Mouse (Mus musculus): ENCODE data around the gene Limch1. TPM values are rescaled to one million over a fixed set of nuclear protein-coding genes. Genes with fewer than 3 reads are reported as not detected.

The Limch1 gene
- polyA plus RNA-seq, 1 experiment = 5.0 TPM

DNA sequence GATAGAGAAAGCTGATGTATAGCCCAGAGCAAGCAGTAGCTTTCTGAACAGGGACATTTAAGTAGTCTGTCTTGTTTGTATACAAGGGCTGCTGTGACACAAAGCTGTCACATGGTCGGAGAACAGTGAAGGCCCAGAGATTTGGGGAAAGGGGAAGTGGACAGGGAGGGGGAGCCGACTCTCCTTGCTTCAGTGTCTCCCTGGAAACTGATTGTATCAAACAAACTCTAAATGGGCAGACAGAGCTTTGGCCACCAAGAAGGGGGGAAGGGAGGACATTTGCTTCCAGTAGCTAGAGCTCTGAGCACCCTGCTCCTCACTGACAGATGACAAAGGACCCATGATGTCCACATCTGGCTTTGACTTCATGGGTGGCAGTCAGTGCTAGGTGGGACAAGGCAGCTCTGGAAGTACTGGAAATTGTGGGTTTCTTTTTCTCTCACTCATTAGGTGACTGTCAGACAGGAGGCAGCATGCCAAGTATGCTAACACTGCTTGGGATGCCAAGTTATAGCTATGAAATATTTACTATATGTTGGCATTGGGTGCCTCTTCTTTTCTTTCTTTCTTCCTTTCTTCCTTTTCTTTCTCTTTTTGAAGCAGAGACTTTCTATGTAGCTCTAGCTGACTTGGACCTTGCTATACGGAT is 5.8 kb downstream of the Limch1 start:
- no peak overlapping the region for H3K27ac ChIP-seq (ENCODE audit: control insufficient read depth, insufficient read depth, low read length)
- no peak for DNase-seq
- H3K4me1 ChIP-seq (replicated peaks; ENCODE audit: control insufficient read depth, insufficient read depth, low read length) = no peaks in the 10 kb centered on the region
- H3K4me3 ChIP-seq (ENCODE audit: control insufficient read depth, insufficient read depth, low read length) = no peak overlapping the region
- TF ChIP-seq POLR2A (IDR thresholded peaks at IDR 0.05; ENCODE audit: control insufficient read depth, extremely low read depth, insufficient read depth, low read length, poor library complexity) (no peak), CTCF (IDR thresholded peaks at IDR 0.05; ENCODE audit: borderline replicate concordance, control insufficient read depth, extremely low read depth, insufficient read depth, low read length, poor library complexity) (no peak)
- no peaks in the 10 kb centered on the region for H3K27me3 ChIP-seq (ENCODE audit: control insufficient read depth, insufficient read depth, low read length)
- H3K36me3 ChIP-seq (ENCODE audit: control insufficient read depth, insufficient read depth, low read length) = no peaks in the 10 kb centered on the region
- 36% methylated on average over 3 of the region's 3 CpGs for WGBS

- DNase-seq = no peak
- Histone ChIP-seq H3K27me3 (ENCODE audit: control insufficient read depth, insufficient read depth, low read length) (no peaks in the 10 kb centered on the region), H3K4me1 (replicated peaks; ENCODE audit: control insufficient read depth, insufficient read depth, low read length) (no peaks in the 10 kb centered on the region), H3K27ac (ENCODE audit: control insufficient read depth, insufficient read depth, low read length) (no peak overlapping the region), H3K4me3 (ENCODE audit: control insufficient read depth, insufficient read depth, low read length) (no peak overlapping the region), H3K36me3 (ENCODE audit: control insufficient read depth, insufficient read depth, low read length) (no peaks in the 10 kb centered on the region)
- TF ChIP-seq CTCF (IDR thresholded peaks at IDR 0.05; ENCODE audit: borderline replicate concordance, control insufficient read depth, extremely low read depth, insufficient read depth, low read length, poor library complexity) (no peak), POLR2A (IDR thresholded peaks at IDR 0.05; ENCODE audit: control insufficient read depth, extremely low read depth, insufficient read depth, low read length, poor library complexity) (no peak)
- 93% methylated on average over 9 of the region's 9 CpGs for WGBS
These were observed 8.0 kb downstream of the Limch1 start for GRCm38 (mm10) chr5:66753620-66754019.

GRCm38 (mm10) chr5:66756821-66757705 is 11.4 kb downstream of the Limch1 start:
- no peak overlapping the region for H3K4me3 ChIP-seq (ENCODE audit: control insufficient read depth, insufficient read depth, low read length)
- H3K36me3 ChIP-seq (ENCODE audit: control insufficient read depth, insufficient read depth, low read length) = no peaks in the 10 kb centered on the region
- 73% methylated on average over 10 of the region's 10 CpGs for WGBS
- H3K27me3 ChIP-seq (ENCODE audit: control insufficient read depth, insufficient read depth, low read length) = no peaks in the 10 kb centered on the region
- no peaks in the 10 kb centered on the region for H3K4me1 ChIP-seq (replicated peaks; ENCODE audit: control insufficient read depth, insufficient read depth, low read length)
- DNase-seq = no peak
- TF ChIP-seq POLR2A (IDR thresholded peaks at IDR 0.05; ENCODE audit: control insufficient read depth, extremely low read depth, insufficient read depth, low read length, poor library complexity) (no peak), CTCF (IDR thresholded peaks at IDR 0.05; ENCODE audit: borderline replicate concordance, control insufficient read depth, extremely low read depth, insufficient read depth, low read length, poor library complexity) (no peak)
- H3K27ac ChIP-seq (ENCODE audit: control insufficient read depth, insufficient read depth, low read length) = no peak overlapping the region

DNA sequence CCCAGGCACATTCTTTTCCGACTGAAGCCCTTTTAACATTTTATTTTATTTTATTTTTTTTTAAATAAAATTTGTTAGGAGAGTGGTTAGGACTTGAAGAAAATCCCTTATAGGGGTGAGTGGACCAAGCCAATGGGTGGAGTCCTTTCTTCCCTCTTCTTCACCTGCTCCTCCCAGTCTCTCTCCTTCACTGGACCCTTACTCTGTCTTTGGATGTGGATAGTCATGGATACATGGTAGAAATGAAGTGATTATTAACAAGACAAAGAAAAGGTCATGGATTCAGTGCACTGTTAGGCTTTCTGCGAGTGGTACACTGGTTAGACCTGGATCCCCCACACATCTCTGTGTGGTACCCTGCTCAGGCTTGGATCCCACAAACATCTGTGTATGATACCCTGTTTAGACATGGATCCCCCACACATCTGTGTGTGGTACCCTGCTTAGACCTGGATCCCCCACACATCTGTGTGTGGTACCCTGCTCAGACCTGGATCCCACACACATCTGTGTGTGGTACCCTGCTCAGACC is 12.1 kb downstream of the Limch1 start:
- H3K27me3 ChIP-seq (ENCODE audit: control insufficient read depth, insufficient read depth, low read length) = no peaks in the 10 kb centered on the region
- H3K4me3 ChIP-seq (ENCODE audit: control insufficient read depth, insufficient read depth, low read length) = no peak overlapping the region
- TF ChIP-seq POLR2A (IDR thresholded peaks at IDR 0.05; ENCODE audit: control insufficient read depth, extremely low read depth, insufficient read depth, low read length, poor library complexity) (no peak), CTCF (IDR thresholded peaks at IDR 0.05; ENCODE audit: borderline replicate concordance, control insufficient read depth, extremely low read depth, insufficient read depth, low read length, poor library complexity) (no peak)
- no peak overlapping the region for H3K27ac ChIP-seq (ENCODE audit: control insufficient read depth, insufficient read depth, low read length)
- no peaks in the 10 kb centered on the region for H3K4me1 ChIP-seq (replicated peaks; ENCODE audit: control insufficient read depth, insufficient read depth, low read length)
- WGBS = 92% methylated on average over 2 of the region's 2 CpGs
- no peaks in the 10 kb centered on the region for H3K36me3 ChIP-seq (ENCODE audit: control insufficient read depth, insufficient read depth, low read length)
- DNase-seq = no peak

DNA sequence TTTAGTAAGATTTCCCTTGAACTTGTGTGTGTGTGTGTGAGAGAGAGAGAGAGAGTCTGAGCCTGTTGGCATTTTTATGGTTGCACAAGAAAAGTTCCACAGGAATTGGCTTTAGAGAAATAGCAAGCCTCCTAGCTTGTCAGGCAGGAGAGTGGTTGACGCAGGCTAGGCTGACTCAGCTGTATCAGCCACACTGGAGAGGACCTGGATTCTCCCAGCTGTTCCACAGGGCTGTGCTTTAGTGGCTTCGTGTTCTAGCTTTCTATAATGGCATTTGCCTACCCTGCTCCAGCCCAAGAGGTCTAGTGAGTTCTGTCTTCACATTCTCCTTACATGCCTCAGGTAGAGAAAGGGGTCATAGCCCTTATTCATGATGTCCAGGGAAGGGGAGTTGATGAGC is 13.7 kb downstream of the Limch1 start:
- 81% methylated on average over 2 of the region's 2 CpGs for WGBS
- no peaks in the 10 kb centered on the region for H3K4me1 ChIP-seq (replicated peaks; ENCODE audit: control insufficient read depth, insufficient read depth, low read length)
- no peak for DNase-seq
- H3K4me3 ChIP-seq (ENCODE audit: control insufficient read depth, insufficient read depth, low read length) = no peak overlapping the region
- no peaks in the 10 kb centered on the region for H3K36me3 ChIP-seq (ENCODE audit: control insufficient read depth, insufficient read depth, low read length)
- TF ChIP-seq POLR2A (IDR thresholded peaks at IDR 0.05; ENCODE audit: control insufficient read depth, extremely low read depth, insufficient read depth, low read length, poor library complexity) (no peak), CTCF (IDR thresholded peaks at IDR 0.05; ENCODE audit: borderline replicate concordance, control insufficient read depth, extremely low read depth, insufficient read depth, low read length, poor library complexity) (no peak)
- H3K27me3 ChIP-seq (ENCODE audit: control insufficient read depth, insufficient read depth, low read length) = no peaks in the 10 kb centered on the region
- no peak overlapping the region for H3K27ac ChIP-seq (ENCODE audit: control insufficient read depth, insufficient read depth, low read length)

GRCm38 (mm10) chr5:66760747-66761146 is 15.1 kb downstream of the Limch1 start:
- H3K4me3 ChIP-seq (ENCODE audit: control insufficient read depth, insufficient read depth, low read length) = no peak overlapping the region
- no peaks in the 10 kb centered on the region for H3K4me1 ChIP-seq (replicated peaks; ENCODE audit: control insufficient read depth, insufficient read depth, low read length)
- no peak overlapping the region for H3K27ac ChIP-seq (ENCODE audit: control insufficient read depth, insufficient read depth, low read length)
- no peak for DNase-seq
- H3K27me3 ChIP-seq (ENCODE audit: control insufficient read depth, insufficient read depth, low read length) = no peaks in the 10 kb centered on the region
- no peak for TF ChIP-seq CTCF (IDR thresholded peaks at IDR 0.05; ENCODE audit: borderline replicate concordance, control insufficient read depth, extremely low read depth, insufficient read depth, low read length, poor library complexity)
- TF ChIP-seq POLR2A (IDR thresholded peaks at IDR 0.05; ENCODE audit: control insufficient read depth, extremely low read depth, insufficient read depth, low read length, poor library complexity) = no peak
- no peaks in the 10 kb centered on the region for H3K36me3 ChIP-seq (ENCODE audit: control insufficient read depth, insufficient read depth, low read length)
- WGBS = 95% methylated on average over 10 of the region's 10 CpGs

All from thymus, adult 2 months (tissue).